Mouse (Mus musculus) heart, embryonic 11.5 days (tissue): ENCODE results near the gene Trim34a. TPM values are rescaled to one million over a fixed set of nuclear protein-coding genes. Genes with fewer than 3 reads are reported as not detected.

Experiments used
- polyA plus RNA-seq: library from polyadenylated mRNA; unstranded; fragments of >200 nt; fragmentation: Nextera tagmentation; extraction: Ambion mirVana; gene quantifications from 2 replicates; pipeline ENCODE4 v1.2.1, GENCODE M21; 2014

Gene Trim34a
- polyA plus RNA-seq, 1 experiment from 2014 or later = 2.9 TPM

Other genes starting within 250 kb of the Trim34a start
- gene Olfr638, start 245.7 kb upstream of the Trim34a start, polyA plus RNA-seq = not detected in 2 replicates
- 0.03 TPM in 1 of 2 replicates, not detected in the other for gene Olfr639, start 227.2 kb upstream of the Trim34a start, polyA plus RNA-seq
- gene Olfr640, start 218.9 kb upstream of the Trim34a start, polyA plus RNA-seq = not detected in 2 replicates
- not detected in 2 replicates for gene Olfr641, start 209.0 kb upstream of the Trim34a start, polyA plus RNA-seq
- gene Olfr642, start 191.8 kb upstream of the Trim34a start, polyA plus RNA-seq = not detected in 2 replicates
- not detected in 2 replicates for gene 4930516K23Rik, start 183.0 kb upstream of the Trim34a start, polyA plus RNA-seq
- gene Olfr644, start 172.6 kb upstream of the Trim34a start, polyA plus RNA-seq = not detected in 2 replicates
- gene Olfr645, start 159.0 kb upstream of the Trim34a start, polyA plus RNA-seq = not detected in 2 replicates
- gene Olfr646, start 139.6 kb upstream of the Trim34a start, polyA plus RNA-seq = not detected in 2 replicates
- not detected in 2 replicates for gene Ubqln5, start 114.6 kb upstream of the Trim34a start, polyA plus RNA-seq
- gene Olfr643, start 107.1 kb upstream of the Trim34a start, polyA plus RNA-seq = not detected in 2 replicates
- not detected in 2 replicates for gene Ubqln3, start 101.2 kb upstream of the Trim34a start, polyA plus RNA-seq
- not detected in 2 replicates for gene Ubqlnl, start 93.9 kb upstream of the Trim34a start, polyA plus RNA-seq
- gene Olfm5, start 79.6 kb upstream of the Trim34a start, polyA plus RNA-seq = not detected in 2 replicates
- gene Olfr648, start 61.1 kb upstream of the Trim34a start, polyA plus RNA-seq = 0.24 and 0.30 TPM in 2 replicates
- not detected in 2 replicates for gene Olfr649, start 48.5 kb upstream of the Trim34a start, polyA plus RNA-seq
- gene Trim6, start 25.7 kb upstream of the Trim34a start, polyA plus RNA-seq = 9.8 and 9.9 TPM in 2 replicates
- gene Trim5, start 43.6 kb downstream of the Trim34a start, polyA plus RNA-seq = 0.42 and 0.57 TPM in 2 replicates
- gene Trim12a, start 71.0 kb downstream of the Trim34a start, polyA plus RNA-seq = 9.3 and 10.6 TPM in 2 replicates
- 0.20 TPM in 1 of 2 replicates, not detected in the other for gene Trim34b, start 85.0 kb downstream of the Trim34a start, polyA plus RNA-seq
- gene Trim12c, start 108.9 kb downstream of the Trim34a start, polyA plus RNA-seq = 1.6 and 2.8 TPM in 2 replicates
- gene Trim30b, start 125.4 kb downstream of the Trim34a start, polyA plus RNA-seq = 0.16 TPM in 1 of 2 replicates, not detected in the other
- not detected in 2 replicates for gene Trim30c, start 156.4 kb downstream of the Trim34a start, polyA plus RNA-seq
- gene Trim30a, start 220.7 kb downstream of the Trim34a start, polyA plus RNA-seq = 0.45 and 0.80 TPM in 2 replicates